Mouse (Mus musculus) bone marrow macrophage, adult 2 months (primary cell): Measurements from ENCODE around the gene Foxn3.

Experiments
- CTCF ChIP-seq: IDR thresholded peaks from 2 replicates; pipeline ENCODE4 v1.5.1; 2012; ENCODE audit warnings: low read depth, mild to moderate bottlenecking, low read length, moderate library complexity
- POLR2A ChIP-seq: IDR thresholded peaks from 2 replicates; pipeline ENCODE4 v1.6.1; 2012; ENCODE audit warnings: mild to moderate bottlenecking, low read depth, low read length, borderline replicate concordance

DNA sequence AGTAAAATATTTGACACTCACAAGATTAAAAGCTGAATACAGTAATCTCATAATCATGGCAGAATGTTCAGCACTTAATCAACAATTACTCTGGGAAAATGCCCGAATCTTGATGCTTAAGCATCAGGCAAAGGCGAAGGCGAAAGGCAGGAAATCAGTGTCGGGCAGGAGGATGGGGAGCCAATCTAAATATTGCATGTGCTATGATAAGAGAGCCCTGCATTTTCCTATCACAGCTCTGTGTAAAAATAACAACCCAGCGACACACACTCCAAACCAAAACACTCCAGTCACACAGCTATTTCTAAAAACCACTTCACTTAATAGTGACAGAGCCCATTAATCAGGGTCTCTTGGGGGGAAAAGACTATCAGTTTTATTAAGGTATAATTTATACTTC is 305.8 kb downstream of the Foxn3 start:
- TF ChIP-seq CTCF, result no peak
- TF ChIP-seq POLR2A, result no peak
